ENCODE assay signal across 16 mouse cellular contexts in the genomic region with DNA sequence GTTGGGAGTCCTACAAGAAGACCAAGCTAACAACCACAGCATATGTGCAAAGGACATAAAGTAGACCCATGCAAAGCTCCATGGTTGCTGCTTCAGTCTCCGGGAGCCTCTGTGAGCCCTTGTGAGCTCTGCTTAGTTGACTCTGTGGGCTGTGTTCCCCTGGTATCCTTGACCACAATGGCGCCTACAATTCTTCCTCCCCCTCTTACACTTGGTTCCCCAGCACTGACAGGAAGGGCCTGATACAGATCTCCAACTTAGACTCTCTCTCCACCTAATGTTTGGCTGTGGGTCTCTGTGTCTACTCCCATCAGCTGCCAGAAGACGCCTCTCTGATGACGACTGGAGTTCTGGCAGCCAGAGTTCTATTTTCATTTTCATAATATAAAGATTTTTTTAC.
"Had no signal": no experiment of that assay in that cellular context is flagged by ENCODE, and none has a peak within 500 bp of the region (broad histone marks: within the 10 kb centered on the region; RNA-seq: fewer than 3 reads in every experiment).

No protein-coding gene starts in this region.

- H3K27ac ChIP-seq: liver, embryonic 13.5 days; macrophage; midbrain, embryonic 12.5 days; midbrain, embryonic 15.5 days; neural tube, embryonic 12.5 days had no signal

- H3K36me3 ChIP-seq: liver, embryonic 13.5 days; midbrain, embryonic 12.5 days; midbrain, embryonic 15.5 days; neural tube, embryonic 12.5 days had no signal

- H3K4me2 ChIP-seq: liver, embryonic 13.5 days; lung, embryonic 14.5 days; midbrain, embryonic 12.5 days; midbrain, embryonic 15.5 days; neural tube, embryonic 12.5 days had no signal

- DNase-seq: kidney, adult 9 months; kidney, postnatal 14 days; kidney, postnatal 4 days; layer of hippocampus, adult 9-11 months; liver, embryonic 13.5 days; lung, embryonic 14.5 days; retina, postnatal 1 day; right cerebral cortex, postnatal 25 days; thymus, adult 18-20 months; thymus, postnatal 36 days had no signal

- ATAC-seq: intestine, postnatal 0 days; lung, postnatal 0 days; midbrain, embryonic 15.5 days had no signal

- H3K4me1 ChIP-seq: liver, embryonic 13.5 days; midbrain, embryonic 12.5 days; midbrain, embryonic 15.5 days had no signal

- H3K27me3 ChIP-seq: liver, embryonic 13.5 days; midbrain, embryonic 12.5 days; midbrain, embryonic 15.5 days; neural tube, embryonic 12.5 days had no signal

- H3K4me3 ChIP-seq: liver, embryonic 13.5 days; midbrain, embryonic 12.5 days; midbrain, embryonic 15.5 days; neural tube, embryonic 12.5 days had no signal

- H3K9ac ChIP-seq: liver, embryonic 13.5 days; lung, embryonic 14.5 days; midbrain, embryonic 12.5 days; midbrain, embryonic 15.5 days; neural tube, embryonic 12.5 days had no signal

- H3K9me3 ChIP-seq: liver, embryonic 13.5 days; midbrain, embryonic 12.5 days; midbrain, embryonic 15.5 days; neural tube, embryonic 12.5 days had no signal
